7 mouse cellular contexts compared by ENCODE assay signal in genomic region chr11:61949315-61949714, GRCm38 (mm10). TPM values are rescaled to one million over a fixed set of nuclear protein-coding genes. Genes with fewer than 3 reads are reported as not detected.
A peak's percentile ranks its signal among the peaks of the same experiment; 100 is the strongest.
DNase-seq lines count a peak whose midpoint lies in the region; ATAC-seq and TF ChIP-seq lines count a peak whose summit lies in the region.

No protein-coding gene starts in this region.

- peak; percentile 58 for DNase-seq in kidney, adult 18-20 months
- peak; percentile 62 for DNase-seq in ES-E14 (ENCODE audit: low read depth, low spot score)
- DNase-seq in adrenal gland, adult 2 months, result peak; percentile 32
- DNase-seq in frontal cortex, postnatal 36 days (ENCODE audit: low spot score in 2 of 2), result peak; percentile 37 to 68
- peak; percentile 51 for DNase-seq in left cerebral cortex, postnatal 4 days
- peak; percentile 88 for DNase-seq in retina, embryonic 14.5 days (ENCODE audit: low spot score)

- H3K4me3 ChIP-seq in kidney, embryonic 14.5 days (ENCODE audit: low read length), result no peak overlapping the region
- no peak overlapping the region for H3K4me3 ChIP-seq in ES-E14 (ENCODE audit: insufficient read depth in 1 of 2, low read depth in 1 of 2, low read length in 2 of 2, poor library complexity in 1 of 2, severe bottlenecking in 1 of 2)

- ATAC-seq in kidney, embryonic 14.5 days (ENCODE audit: low FRiP score, low TSS enrichment), result no peak

- intact Hi-C loops in left cerebral cortex, postnatal 4 days (cut with DNase I), result no loop called here

- no peaks in the 10 kb centered on the region for H3K4me1 ChIP-seq in kidney, embryonic 14.5 days (ENCODE audit: control insufficient read depth, insufficient read depth, low read length)
- H3K4me1 ChIP-seq in ES-E14 (ENCODE audit: control insufficient read depth in 2 of 2, insufficient read depth in 2 of 2, low read length in 2 of 2, poor library complexity in 1 of 2), result no peaks in the 10 kb centered on the region

- no peak overlapping the region for H3K9ac ChIP-seq in kidney, embryonic 14.5 days (ENCODE audit: low read depth, low read length)
- H3K9ac ChIP-seq in ES-E14 (ENCODE audit: insufficient read depth, low read depth, low read length, poor library complexity, severe bottlenecking), result no peak overlapping the region

- H3K4me2 ChIP-seq in kidney, embryonic 14.5 days (replicated peaks; ENCODE audit: low read depth, low read length), result no peak overlapping the region

- in situ Hi-C loops in ES-E14 (cut with MboI; ENCODE audit: low sequenced_read_pairs in 2 of 2, unreplicated experiment in 2 of 2), result no loop called here

- H3K36me3 ChIP-seq in kidney, embryonic 14.5 days (ENCODE audit: control insufficient read depth, insufficient read depth, low read length), result no peaks in the 10 kb centered on the region
- no peaks in the 10 kb centered on the region for H3K36me3 ChIP-seq in ES-E14 (ENCODE audit: control insufficient read depth, insufficient read depth, low read length, poor library complexity, severe bottlenecking)

- H3K9me3 ChIP-seq in kidney, embryonic 14.5 days (ENCODE audit: control insufficient read depth, low read length), result no peaks in the 10 kb centered on the region
- H3K9me3 ChIP-seq in ES-E14 (ENCODE audit: control insufficient read depth, insufficient read depth, low read depth, low read length), result no peaks in the 10 kb centered on the region

- WGBS in kidney, embryonic 14.5 days, result 0% methylated on average over 3 of the region's 3 CpGs

- no peaks in the 10 kb centered on the region for H3K27me3 ChIP-seq in kidney, embryonic 14.5 days (ENCODE audit: control insufficient read depth, insufficient read depth, low read length)

- no peak overlapping the region for H3K27ac ChIP-seq in kidney, embryonic 14.5 days (ENCODE audit: low read depth, low read length)
- H3K27ac ChIP-seq in ES-E14 (ENCODE audit: insufficient read depth, low read depth, low read length, poor library complexity, severe bottlenecking), result no peak overlapping the region

TF ChIP-seq in ES-E14, 5 proteins besides CTCF, POLR2A, EP300 and RAD21:
- TF ChIP-seq CHD2 (IDR thresholded peaks at IDR 0.05; ENCODE audit: low read depth, low read length) (no peak), ZC3H11A (IDR thresholded peaks at IDR 0.05; ENCODE audit: borderline replicate concordance, low read depth, low read length) (peak; percentile 18; the same call in 1 of the 2 replicates)

RNA-seq across cellular contexts. Expression of gene Specc1, which starts 7.2 kb away (rescaled TPM):
- 6.6 and 13.6 TPM in 2 replicates for polyA plus RNA-seq in kidney, embryonic 14.5 days (2014; fragmentation: Nextera tagmentation; extraction: Ambion mirVana)
- total RNA-seq in ES-E14 (2012; rRNA removed), result 15.3 and 19.9 TPM in 2 replicates
- total RNA-seq in adrenal gland, adult 2 months (2021), result 1 to 10 TPM; 6.7 to 8.4 TPM
- polyA plus RNA-seq in adrenal gland, adult 2 months (2012; rRNA removed), result 1.8 and 3.1 TPM in 2 replicates
- total RNA-seq in left cerebral cortex, postnatal 4 days (2021), result 10 to 100 TPM; 24.8 to 27.6 TPM

RNA-seq across cellular contexts. Expression of gene Akap10, which starts 19.3 kb away (rescaled TPM):
- polyA plus RNA-seq in kidney, embryonic 14.5 days (2014; fragmentation: Nextera tagmentation; extraction: Ambion mirVana), result 14.8 and 22.1 TPM in 2 replicates
- total RNA-seq in ES-E14 (2012; rRNA removed), result 23.5 and 24.2 TPM in 2 replicates
- 10 to 100 TPM; 25.9 to 26.5 TPM for total RNA-seq in adrenal gland, adult 2 months (2021)
- polyA plus RNA-seq in adrenal gland, adult 2 months (2012; rRNA removed), result 8.5 and 15.2 TPM in 2 replicates
- 10 to 100 TPM; 26.7 to 27.1 TPM for total RNA-seq in left cerebral cortex, postnatal 4 days (2021)

Comparison
In these comparisons a context has a peak if more than half of its experiments do, and no peak if none do; other contexts are left out.
1. DNase-seq: peak in every context shown above with its lines; median percentile 88 in retina, embryonic 14.5 days; 62 in ES-E14; 58 in kidney, adult 18-20 months; 52 in frontal cortex, postnatal 36 days; 51 in left cerebral cortex, postnatal 4 days; 32 in adrenal gland, adult 2 months.